Mouse (Mus musculus) granulocyte monocyte progenitor cell, adult 5-6 weeks (primary cell): ENCODE measurements around the gene Dock2. TPM values are rescaled to one million over a fixed set of nuclear protein-coding genes. Genes with fewer than 3 reads are reported as not detected.

ENCODE experiments used
- ATAC-seq: replicated peaks from 2 replicates; pipeline ENCODE4 v1.8.0; 2016; ENCODE audit warnings: mild to moderate bottlenecking, moderate TSS enrichment, inconsistent platforms; ENCODE audit not compliant: poor library complexity, severe bottlenecking
- total RNA-seq, 2 experiments: library from RNA; stranded (forward) in 1 of 2; stranded (reverse) in 1 of 2; fragments of 200-712, 200-1000 nt in 1 of 2; fragments of >200 nt in 1 of 2; fragmentation: Nextera tagmentation in 1 of 2; gene quantifications; 2 replicates each; pipeline ENCODE4 v1.2.3; 2014 to 2017

Dock2 gene
- total RNA-seq, 2 experiments from 2014 or later, result 101 to 123 TPM

DNA sequence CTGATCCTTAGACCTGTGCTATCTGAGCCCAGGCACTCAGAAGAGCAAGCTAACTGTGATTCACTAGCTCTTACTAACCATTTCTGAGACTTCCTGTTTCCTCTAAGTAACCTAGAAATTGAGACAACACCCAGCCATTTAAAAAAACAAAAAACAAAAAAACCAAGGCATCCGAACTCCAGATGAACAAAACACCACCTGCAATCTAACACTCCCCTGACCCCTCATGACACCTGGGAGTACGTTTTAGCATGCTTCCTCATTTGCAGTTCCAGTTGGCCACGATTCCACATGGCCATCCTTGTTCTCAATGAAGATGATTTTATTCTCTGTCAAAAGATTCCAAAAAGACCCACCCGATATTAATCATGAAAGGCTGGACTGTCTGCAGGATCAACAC lies 13.0 kb downstream of the Dock2 start:
- ATAC-seq, result 0 out of 2 replicates have a peak, but pooled peaks have one; percentile 9

DNA sequence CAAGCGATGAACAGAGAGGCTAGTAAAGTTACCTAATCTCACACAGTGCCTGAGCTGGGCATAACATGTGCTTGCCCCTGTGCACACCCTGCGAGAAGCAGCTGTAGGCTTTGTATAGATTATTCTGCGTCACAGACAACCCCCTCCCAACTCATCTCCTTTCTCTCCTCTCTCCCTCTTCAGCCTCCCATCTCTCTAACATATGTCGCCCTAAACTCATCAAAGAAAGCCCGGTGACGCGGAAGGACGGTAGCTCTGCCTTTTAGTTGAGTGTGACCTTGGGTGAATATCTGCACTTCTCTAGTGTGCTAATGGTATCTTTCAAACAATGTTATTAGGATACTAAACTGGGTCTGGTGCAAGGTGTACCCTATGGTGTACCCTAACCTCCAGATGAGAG lies 13.7 kb downstream of the Dock2 start:
- no peak for ATAC-seq

DNA sequence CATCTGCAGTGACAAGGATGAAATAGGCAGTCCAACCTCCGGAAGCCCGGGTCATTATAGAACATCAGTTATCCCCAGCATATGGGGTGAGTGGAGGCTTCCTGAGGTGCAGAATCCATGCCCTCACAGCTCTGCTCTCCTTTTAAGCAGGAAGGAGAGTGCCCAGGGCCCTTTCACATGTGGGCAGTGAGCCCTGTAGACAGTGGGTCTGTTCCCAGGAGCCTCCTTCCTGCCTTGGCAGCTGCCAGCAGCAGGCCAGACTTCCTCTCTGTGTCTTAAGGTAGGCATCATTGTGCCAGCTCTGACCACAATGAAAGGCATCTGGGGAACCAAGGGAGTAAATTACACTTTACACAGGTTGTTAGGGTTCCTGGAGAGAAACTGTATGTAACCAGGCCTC lies 14.3 kb downstream of the Dock2 start:
- ATAC-seq, result peak; percentile 32; the same call in 1 of the 2 replicates

DNA sequence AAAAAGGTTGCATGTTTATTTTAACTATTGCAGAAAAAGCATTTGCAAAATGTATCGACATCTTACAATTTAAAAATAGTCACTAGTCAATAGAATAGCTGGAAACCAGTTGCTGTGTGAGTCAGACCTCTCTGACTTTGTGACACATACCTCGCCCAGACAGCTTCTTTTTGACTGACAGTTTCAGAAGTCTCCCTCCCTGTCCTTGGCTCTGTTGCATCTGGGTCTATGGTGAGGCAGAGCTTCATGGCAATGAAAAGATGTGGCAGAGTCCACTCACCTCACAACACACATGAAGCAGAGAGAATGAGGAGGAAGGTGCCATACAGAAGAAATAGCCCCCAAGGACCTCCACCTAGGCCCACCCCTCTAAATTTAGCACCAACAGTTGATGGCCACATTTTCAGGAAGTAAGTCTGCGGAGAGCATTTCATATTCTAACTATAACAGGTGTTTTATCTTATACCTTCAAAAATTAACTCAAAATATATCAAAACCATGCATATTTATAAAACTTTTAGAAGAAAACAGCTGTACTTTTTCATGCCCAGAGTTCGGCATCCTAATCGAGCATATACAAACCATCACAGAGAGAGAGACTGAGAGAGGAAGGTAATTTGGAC lies 19.8 kb downstream of the Dock2 start:
- ATAC-seq, result peak; percentile 22; the same call in 1 of the 2 replicates

DNA sequence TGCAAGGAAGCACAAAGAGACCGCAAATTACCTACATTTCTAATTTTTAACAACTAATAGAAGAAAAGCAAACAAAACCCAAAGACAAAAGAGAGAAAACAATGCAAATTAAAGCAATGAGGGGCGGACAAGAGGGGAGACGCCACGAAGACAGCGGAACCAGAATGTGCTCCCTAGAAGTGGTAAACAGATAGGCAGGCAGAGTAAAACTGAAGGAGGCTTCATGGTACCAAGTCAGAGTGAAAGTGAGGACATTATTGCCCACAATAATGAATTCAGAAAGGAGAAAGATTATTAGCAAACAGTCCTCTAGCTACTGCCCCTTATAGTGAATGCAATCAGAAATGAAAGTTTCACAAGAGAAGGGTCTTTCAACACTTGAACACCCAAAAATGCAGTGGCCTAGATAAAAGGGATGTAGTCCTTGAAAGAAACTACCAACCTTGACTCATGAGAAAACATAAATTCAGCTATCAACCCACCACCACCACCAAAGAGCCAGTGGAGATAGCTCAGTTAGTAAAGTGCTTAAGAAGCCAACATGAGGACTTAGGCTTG lies 21.0 kb downstream of the Dock2 start:
- ATAC-seq, result peak; percentile 82

DNA sequence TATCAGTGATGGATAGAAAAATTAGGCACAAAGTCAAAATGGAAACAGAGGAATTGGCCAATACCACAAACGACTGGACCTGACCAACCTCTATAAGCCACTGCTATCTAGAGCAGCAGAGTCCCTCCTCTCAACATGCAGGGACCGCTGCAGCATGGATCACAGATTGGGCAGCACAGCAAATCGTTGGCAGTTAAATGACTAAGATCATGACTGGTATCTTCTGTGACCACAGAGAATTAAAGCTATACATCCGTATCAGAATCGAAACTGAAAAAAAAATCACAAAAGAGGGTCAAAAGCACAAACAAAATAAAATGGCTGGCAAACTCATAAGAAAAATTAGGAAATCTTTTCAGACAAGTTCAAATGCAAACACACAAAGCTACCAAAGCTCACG lies 21.6 kb downstream of the Dock2 start:
- ATAC-seq, result peak; percentile 40; the same call in 1 of the 2 replicates

DNA sequence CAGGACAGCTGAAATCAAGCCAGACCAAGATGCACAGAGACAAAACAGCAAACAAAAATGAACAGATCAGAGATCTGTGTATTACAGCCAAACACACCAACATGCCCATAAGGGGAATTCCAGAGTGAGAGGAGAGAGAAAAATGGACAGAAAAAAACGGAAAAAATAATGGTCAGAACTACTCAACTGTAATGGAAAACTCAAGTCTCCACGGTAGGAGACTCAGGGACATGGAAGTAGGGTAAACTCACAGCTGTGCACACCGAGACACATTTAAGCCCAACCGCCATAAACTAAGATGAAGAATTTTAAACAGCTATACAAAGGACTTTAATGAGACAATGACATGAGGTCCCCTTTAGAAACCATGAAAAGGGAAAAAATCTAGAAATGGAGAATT lies 24.1 kb downstream of the Dock2 start:
- ATAC-seq, result no peak

DNA sequence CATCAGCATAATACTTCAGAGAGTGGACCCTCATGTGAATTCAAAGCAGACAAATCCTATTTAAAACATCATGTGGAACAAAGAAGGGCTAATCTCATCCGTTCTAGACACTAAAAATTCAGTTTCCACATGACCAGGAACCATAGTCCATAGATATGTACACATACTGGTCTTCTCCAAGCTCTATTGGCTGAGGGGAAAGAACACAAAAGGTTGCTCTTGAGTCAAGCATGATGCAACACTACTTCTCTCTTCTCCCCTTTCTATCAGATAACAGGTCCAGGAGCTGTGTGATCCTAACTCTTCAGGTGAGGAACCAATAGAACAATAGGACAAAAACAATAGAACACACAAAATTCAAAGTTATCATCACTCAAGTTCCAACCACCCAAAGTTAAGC lies 42.6 kb downstream of the Dock2 start:
- peak; percentile 58 for ATAC-seq

DNA sequence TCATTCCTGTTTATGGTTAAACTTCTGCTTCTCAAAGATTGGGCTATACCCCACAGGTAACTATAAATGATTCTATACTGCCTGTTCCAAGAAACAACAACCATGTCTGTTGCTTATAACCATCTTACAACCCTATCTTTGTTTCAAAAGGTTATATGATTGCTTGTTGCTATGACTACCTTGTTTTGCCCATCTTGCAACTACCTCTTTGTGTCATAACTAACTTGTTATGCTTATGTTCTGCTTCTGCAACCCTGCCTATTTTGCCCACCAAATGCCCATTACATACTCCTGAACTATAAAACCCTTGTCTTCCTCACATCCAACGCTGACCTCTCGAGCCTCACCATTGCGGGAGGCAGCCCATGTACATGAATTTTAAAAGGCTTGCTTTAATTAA lies 43.9 kb downstream of the Dock2 start:
- ATAC-seq, result peak; percentile 50; the same call in 1 of the 2 replicates

DNA sequence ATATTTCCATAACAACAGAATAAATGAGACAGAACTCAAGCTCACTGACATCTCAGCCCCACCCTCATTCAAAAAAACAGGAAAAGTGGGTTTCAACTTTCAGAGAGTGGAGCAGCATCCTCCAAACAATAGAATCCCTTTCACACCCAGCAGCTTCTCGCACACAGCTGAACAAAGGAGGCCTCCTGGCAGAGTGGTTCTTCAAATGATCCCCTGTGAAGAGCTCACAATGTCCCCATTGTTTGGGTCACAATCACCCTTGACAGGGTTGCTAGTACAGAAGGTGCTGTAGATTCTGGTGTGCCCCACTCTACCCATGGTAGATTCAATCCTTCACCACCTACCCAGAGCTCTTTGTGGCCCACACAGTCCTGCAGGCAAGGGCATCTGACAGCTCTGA lies 44.7 kb downstream of the Dock2 start:
- ATAC-seq, result no peak

DNA sequence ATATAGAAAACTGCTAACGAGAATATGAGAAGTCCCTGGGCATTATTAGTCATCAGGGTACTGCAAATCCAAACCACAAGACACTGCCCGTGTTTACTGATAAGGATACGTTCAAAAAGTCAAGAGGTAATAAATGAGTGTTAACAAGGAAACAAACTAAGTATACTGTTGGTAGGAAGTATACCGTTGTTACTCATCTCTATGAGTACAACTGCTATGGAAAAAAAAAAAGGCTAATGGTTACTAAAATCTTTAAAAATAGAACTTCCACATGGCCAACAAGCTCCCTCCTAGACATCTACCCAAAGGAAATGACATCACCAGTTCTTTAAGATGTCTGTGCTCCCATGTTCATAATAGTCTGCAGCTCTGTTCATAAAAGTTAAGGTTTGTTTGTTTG lies 46.5 kb downstream of the Dock2 start:
- peak; percentile 47 for ATAC-seq

DNA sequence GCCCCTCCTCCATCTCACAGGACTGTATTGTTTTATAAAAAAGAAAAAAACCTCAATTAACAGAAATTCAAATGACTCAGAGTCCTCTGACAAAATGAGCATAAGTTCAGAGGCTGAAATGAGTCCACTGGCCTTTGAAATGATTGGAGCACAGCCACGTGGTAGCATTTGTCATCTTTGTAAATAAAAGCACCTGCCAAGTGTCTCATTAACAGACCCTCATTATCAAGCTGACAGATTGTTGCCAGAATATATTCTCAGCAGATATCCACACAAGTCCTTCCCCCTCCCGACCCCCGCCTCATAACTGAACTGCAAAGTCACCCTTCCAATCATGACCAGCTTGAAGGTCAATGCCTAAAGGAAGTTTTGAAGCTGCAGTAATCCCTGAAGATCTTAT lies 49.7 kb downstream of the Dock2 start:
- ATAC-seq, result no peak

DNA sequence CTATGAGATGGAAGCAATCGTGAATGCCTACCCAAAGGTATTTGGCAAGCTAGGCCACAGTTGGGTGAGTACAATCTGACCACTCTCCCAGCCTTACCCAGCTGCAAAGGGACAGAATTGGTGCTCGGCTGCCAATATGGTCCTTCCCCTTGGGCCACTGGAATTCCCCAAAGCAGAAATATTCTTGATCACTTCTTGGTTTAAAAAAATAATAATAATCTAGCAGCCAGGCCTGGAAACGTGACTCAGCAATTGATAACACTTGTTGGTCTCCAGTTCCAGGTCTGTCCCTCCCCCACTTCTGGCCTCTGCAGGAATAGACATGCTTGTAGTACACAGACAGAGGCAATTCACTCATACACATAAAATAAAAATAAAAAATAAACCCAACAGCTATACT lies 56.2 kb downstream of the Dock2 start:
- ATAC-seq, result no peak

DNA sequence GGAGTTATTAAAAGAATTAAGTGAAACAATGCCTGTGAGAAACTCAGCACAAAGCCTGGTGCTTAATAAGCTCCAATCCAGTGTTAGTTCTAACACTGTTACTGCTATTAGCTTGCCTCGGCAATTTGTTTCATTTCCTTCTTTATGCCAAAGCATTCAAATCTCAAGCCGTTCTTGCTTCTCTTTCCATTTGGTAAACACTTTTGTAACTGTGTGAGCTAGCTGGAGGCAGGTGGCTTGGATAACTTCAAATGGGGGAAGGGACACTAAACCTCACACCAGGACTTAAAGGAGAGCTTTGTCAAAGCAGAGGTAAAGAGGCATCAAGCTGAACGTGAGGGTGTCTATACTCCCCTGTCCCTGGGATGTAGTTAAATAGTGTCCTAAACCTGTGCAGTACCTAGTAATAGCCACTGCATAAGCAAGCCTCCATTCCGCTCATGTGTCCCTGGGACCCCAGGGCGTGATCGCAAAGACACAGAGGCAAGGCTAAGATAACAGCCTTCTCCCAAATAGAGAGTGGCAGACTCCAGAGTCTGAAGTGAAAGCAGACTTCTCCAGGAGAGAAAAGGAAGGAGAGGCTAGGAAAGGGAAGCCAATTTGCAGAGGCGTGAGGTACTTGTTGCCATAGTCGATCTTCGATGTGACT lies 56.9 kb downstream of the Dock2 start:
- 0 out of 2 replicates have a peak, but pooled peaks have one; percentile 23 for ATAC-seq

DNA sequence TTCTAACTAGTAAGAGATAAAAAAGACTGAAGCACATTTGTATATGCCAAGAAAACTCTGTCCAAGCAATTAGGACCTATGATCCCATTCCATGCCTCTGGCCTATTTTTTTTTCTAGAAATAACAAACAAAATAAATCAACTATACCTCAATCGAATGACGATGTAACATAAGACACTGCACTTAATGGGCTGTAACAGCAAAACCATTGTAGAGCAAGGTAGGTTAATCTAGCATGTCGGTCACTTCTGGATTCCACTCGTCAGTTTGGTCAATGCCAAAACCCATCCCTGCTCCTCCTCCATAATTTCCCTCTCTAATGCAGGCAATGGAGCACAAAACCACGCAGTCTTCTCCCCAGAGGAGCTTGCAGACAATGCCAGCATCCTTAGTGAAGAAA lies 70.3 kb downstream of the Dock2 start:
- ATAC-seq, result no peak

DNA sequence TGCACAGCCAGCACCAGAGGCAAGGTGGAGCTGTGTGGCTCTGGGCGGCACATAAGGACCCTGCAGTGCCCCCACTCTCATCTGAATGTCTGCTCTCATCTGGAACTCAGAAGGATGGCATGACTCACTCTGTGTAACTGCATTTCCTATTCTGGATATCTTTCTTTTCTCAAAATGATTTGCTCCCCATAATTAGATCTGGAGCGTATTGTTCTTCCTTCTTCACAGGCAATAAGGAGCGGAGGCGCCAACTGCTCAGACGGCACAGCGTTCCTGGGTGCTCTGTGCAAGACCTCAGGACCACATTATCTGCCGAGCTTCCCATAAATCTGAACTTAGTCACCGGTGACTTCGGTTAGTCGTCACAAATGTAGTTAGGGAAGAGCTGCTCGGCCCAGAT lies 75.4 kb downstream of the Dock2 start:
- ATAC-seq, result no peak

DNA sequence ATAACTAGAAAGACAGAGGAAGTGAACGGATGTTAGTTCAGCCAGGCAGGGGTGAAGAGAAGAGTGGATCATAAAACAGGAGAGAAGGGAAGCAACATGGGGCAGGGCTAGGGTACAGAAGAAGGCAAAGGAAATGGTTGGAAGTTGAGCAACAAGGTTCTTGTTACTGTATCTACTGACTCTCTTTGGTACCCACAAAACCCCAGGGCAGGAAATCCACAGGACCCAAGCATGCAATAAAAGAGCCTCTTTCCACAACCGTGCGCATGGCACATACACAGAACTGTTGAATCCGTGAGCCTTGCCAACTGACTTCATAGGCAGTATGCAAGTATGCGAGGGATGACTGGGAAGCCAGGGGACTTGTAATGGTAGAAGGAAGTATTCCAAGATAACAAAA lies 76.3 kb downstream of the Dock2 start:
- ATAC-seq, result peak; percentile 94

DNA sequence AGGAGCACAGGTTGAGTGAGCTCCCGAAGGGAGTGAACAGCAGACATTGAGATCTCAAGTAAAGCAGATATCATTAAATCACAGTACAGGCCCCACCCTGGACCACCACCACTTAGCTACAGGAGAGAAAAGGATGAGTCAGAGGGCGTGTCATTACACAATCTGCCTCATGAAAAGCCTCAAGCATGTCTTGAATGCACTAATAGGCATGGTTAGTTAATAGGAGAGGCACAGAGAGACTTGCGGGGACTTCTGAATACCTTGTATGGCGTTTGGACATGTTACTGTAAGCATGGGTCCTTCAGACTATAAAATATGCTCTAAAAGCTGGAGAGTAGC lies 78.6 kb downstream of the Dock2 start:
- ATAC-seq, result no peak

DNA sequence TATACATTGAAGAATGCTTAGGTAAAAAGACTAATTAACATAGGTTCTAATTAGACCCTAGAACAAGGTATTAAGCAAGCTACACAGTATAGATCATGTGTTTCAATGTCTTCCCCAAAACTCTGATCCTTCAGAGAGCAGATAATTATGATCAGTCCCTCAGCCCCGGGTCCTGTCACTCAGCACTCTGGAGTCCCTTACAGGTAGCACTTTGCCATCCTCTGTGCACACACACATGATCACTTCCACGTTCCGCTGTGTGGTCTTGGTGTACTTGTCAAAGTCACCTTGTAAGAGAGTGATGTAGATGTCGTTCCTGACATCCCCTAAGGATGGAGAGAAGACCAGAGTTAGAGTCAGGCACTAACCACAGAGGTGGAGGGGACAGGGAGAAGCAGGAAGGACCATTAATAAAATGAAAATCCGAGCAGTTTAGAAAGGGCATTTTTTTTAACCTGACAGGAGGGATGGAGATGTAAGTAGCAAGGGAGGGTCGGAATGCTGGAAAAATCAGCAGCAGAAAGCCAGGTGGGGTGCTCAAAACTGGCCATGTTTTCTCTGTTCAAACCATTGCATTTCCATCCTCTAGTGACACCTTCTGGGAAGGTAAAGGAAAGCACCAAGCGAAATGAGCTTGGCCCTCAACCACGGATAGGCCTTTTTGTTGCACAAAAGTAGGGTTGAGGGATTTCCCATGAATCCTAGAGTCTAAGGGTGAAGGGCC lies 79.1 kb downstream of the Dock2 start:
- ATAC-seq, result no peak

DNA sequence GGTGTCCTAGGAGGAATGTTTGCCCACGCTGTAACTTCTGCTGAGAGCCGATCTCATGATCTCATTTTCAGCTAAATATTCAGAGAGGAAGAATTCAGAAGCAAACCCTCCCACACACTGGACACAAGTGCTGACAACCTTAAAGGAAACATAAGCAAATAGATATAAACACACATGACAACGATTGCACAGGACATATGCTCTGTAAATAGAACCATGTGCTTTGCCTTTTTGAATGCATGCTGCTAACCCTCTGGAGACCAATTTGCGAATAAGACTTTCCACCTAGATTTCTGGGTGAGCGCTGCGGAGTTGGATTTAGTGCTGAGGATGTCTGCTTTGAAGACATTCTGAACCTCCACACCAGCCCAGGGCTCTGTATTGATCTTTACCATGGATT lies 79.8 kb downstream of the Dock2 start:
- no peak for ATAC-seq

DNA sequence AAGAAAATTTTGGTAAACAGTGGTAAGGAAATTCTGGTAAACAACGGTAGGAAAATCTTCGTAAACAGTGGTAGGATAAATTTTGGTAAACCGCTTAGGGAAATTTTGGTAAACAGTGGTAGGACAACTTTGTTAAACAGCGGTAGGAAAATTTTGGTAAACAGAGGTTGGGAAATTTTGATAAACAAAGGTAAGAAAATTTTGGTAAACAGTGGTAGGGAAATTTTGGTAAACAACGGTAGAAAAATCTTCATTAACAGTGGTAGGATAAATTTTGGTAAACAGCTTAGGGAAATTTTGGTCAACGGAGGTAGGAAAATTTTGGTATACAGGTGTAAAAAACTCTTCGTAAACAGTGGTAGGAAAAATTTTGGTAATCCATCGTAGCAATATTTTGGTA lies 101.9 kb downstream of the Dock2 start:
- ATAC-seq, result peak; percentile 40
